Mouse (Mus musculus) stomach, postnatal 0 days (tissue): ENCODE data around the gene Garnl3. TPM values are rescaled to one million over a fixed set of nuclear protein-coding genes. Genes with fewer than 3 reads are reported as not detected.
"Not testable (repeated sequence)": the region's sequence is repeated elsewhere in the genome, so short reads cannot be mapped to it uniquely, and the experiment has no call there.

Experiments used
- ATAC-seq: fragments of 200-750 bp; cut with Nextera tagmentation; 2 replicates; pipeline ENCODE4 v1.8.0; 2017; ENCODE audit not compliant: low FRiP score, low TSS enrichment
- DNase-seq: peaks from one replicate; pipeline ENCODE4 v3.0.0-alpha.2; 2016; ENCODE audit warnings: low spot score
- H3K27ac ChIP-seq: fragments of 300-500 bp; sonication (generic); replicated peaks from 2 replicates; pipeline ENCODE4 v1.5.1; 2014; ENCODE audit warnings: mild to moderate bottlenecking, control low read depth
- H3K27me3 ChIP-seq: fragments of 300-500 bp; sonication (generic); 2 replicates; pipeline ENCODE4 v1.6.1; 2014; ENCODE audit warnings: low read length; ENCODE audit not compliant: control insufficient read depth, insufficient read depth
- H3K36me3 ChIP-seq: fragments of 300-500 bp; sonication (generic); 2 replicates; pipeline ENCODE4 v1.6.1; 2014; ENCODE audit warnings: low read length, mixed read lengths; ENCODE audit not compliant: control insufficient read depth, insufficient read depth
- H3K4me1 ChIP-seq: fragments of 300-500 bp; sonication (generic); replicated peaks from 2 replicates; pipeline ENCODE4 v1.6.1; 2014; ENCODE audit warnings: antibody characterized with exemption; ENCODE audit not compliant: control insufficient read depth, insufficient read depth
- H3K4me2 ChIP-seq: fragments of 300-500 bp; sonication (generic); replicated peaks from 2 replicates; pipeline ENCODE4 v1.6.1; 2014; ENCODE audit warnings: low read depth, mild to moderate bottlenecking, control low read depth, moderate library complexity
- H3K4me3 ChIP-seq: fragments of 300-500 bp; sonication (generic); 2 replicates; pipeline ENCODE4 v1.5.1; 2014; ENCODE audit warnings: low read depth, low read length, control low read depth
- H3K9ac ChIP-seq: fragments of 300-500 bp; sonication (generic); 2 replicates; pipeline ENCODE4 v1.6.1; 2014; ENCODE audit warnings: mild to moderate bottlenecking, low read length, control low read depth, mixed read lengths
- H3K9me3 ChIP-seq: fragments of 300-500 bp; sonication (generic); 2 replicates; pipeline ENCODE4 v1.6.1; 2016; ENCODE audit warnings: low read length; ENCODE audit not compliant: control insufficient read depth
- CTCF ChIP-seq: IDR thresholded peaks from 2 replicates; pipeline ENCODE4 v1.5.1; 2016; ENCODE audit warnings: antibody characterized with exemption, low read depth, mild to moderate bottlenecking, moderate library complexity
- EP300 ChIP-seq: optimal IDR thresholded peaks from 2 replicates; pipeline ENCODE3; 2016; ENCODE audit warnings: antibody characterized with exemption
- WGBS: fragments of 180-500 bp; shearing (Covaris S2); extraction: QIAGEN DNeasy Blood & Tissue Kit; methylation state at CpG from one replicate; pipeline ENCODE4 v1.1.7; 2014; 5-methylcytosine and 5-hydroxymethylcytosine counted together
- polyA plus RNA-seq: library from polyadenylated mRNA; unstranded; fragments of >200 nt; fragmentation: Nextera tagmentation; extraction: Ambion mirVana; gene quantifications from 2 replicates; pipeline ENCODE4 v1.2.1, GENCODE M21; 2015

The Garnl3 gene
- polyA plus RNA-seq, 1 experiment from 2014 or later: 5.6 TPM

GRCm38 (mm10) chr2:33129696-33130095, 1.8 kb downstream of the Garnl3 start:
- DNase-seq (peak; percentile 64), ATAC-seq (no peak)
- Histone ChIP-seq H3K36me3 (no peaks in the 10 kb centered on the region), H3K9ac (peak overlapping the region; percentile 73), H3K4me3 (peak overlapping the region; percentile 63), H3K9me3 (no peaks in the 10 kb centered on the region), H3K4me2 (peak overlapping the region; percentile 98), H3K27ac (no peak overlapping the region; the same call in 1 of the 2 replicates), H3K4me1 (0 out of 2 replicates have a peak, but pooled peaks cover 3% of the 10 kb centered on the region), H3K27me3 (no peaks in the 10 kb centered on the region)
- TF ChIP-seq EP300 (no peak), CTCF (0 out of 2 replicates have a peak, but pooled peaks have one; percentile 12)
- WGBS: 5% methylated on average over 10 of the region's 10 CpGs

GRCm38 (mm10) chr2:33129005-33129404, 2.4 kb downstream of the Garnl3 start:
- Histone ChIP-seq H3K27me3 (no peaks in the 10 kb centered on the region), H3K36me3 (no peaks in the 10 kb centered on the region), H3K4me1 (0 out of 2 replicates have a peak, but pooled peaks cover 3% of the 10 kb centered on the region), H3K9ac (no peak overlapping the region), H3K4me3 (no peak overlapping the region), H3K27ac (no peak overlapping the region), H3K4me2 (no peak overlapping the region), H3K9me3 (no peaks in the 10 kb centered on the region)
- TF ChIP-seq EP300: no peak
- no peak for TF ChIP-seq CTCF
- no peak for ATAC-seq
- 78% methylated on average over 2 of the region's 2 CpGs for WGBS
- DNase-seq: no peak

GRCm38 (mm10) chr2:33127271-33127670, 4.2 kb downstream of the Garnl3 start:
- TF ChIP-seq CTCF (no peak), EP300 (no peak)
- H3K9ac ChIP-seq: no peak overlapping the region
- 59% methylated on average over 2 of the region's 2 CpGs for WGBS

GRCm38 (mm10) chr2:33122856-33123255, 8.6 kb downstream of the Garnl3 start:
- DNase-seq: no peak
- ATAC-seq: no peak
- Histone ChIP-seq H3K9me3 (no peaks in the 10 kb centered on the region), H3K4me1 (no peaks in the 10 kb centered on the region), H3K9ac (no peak overlapping the region), H3K36me3 (no peaks in the 10 kb centered on the region), H3K4me3 (no peak overlapping the region), H3K27me3 (no peaks in the 10 kb centered on the region), H3K27ac (no peak overlapping the region), H3K4me2 (no peak overlapping the region)
- 64% methylated on average over 6 of the region's 6 CpGs for WGBS
- TF ChIP-seq EP300 (no peak), CTCF (no peak)

More at GRCm38 (mm10) chr2:33127271-33127670, 4.2 kb downstream of the Garnl3 start:
- no peak for ATAC-seq
- Histone ChIP-seq H3K27me3 (no peaks in the 10 kb centered on the region), H3K4me2 (no peak overlapping the region), H3K36me3 (no peaks in the 10 kb centered on the region), H3K4me1 (0 out of 2 replicates have a peak, but pooled peaks cover 3% of the 10 kb centered on the region), H3K4me3 (no peak overlapping the region), H3K27ac (no peak overlapping the region), H3K9me3 (no peaks in the 10 kb centered on the region)
- no peak for DNase-seq

- Histone ChIP-seq H3K4me2 (no peak overlapping the region), H3K27ac (no peak overlapping the region), H3K27me3 (no peaks in the 10 kb centered on the region), H3K4me1 (no peaks in the 10 kb centered on the region), H3K9ac (no peak overlapping the region), H3K36me3 (no peaks in the 10 kb centered on the region), H3K9me3 (no peaks in the 10 kb centered on the region), H3K4me3 (no peak overlapping the region)
- TF ChIP-seq EP300: no peak
- no peak for TF ChIP-seq CTCF
- 84% methylated on average over 8 of the region's 8 CpGs for WGBS
- ATAC-seq: no peak
- DNase-seq: no peak
Observed at GRCm38 (mm10) chr2:33100536-33100935, 30.9 kb downstream of the Garnl3 start.

- H3K4me3 ChIP-seq, H3K9me3 ChIP-seq, H3K4me1 ChIP-seq, H3K36me3 ChIP-seq, ATAC-seq, H3K27me3 ChIP-seq, H3K27ac ChIP-seq, DNase-seq, H3K9ac ChIP-seq, H3K4me2 ChIP-seq: not testable (repeated sequence)
- WGBS: 85% methylated on average over 12 of the region's 12 CpGs
Observed at GRCm38 (mm10) chr2:33097326-33097725, 34.1 kb downstream of the Garnl3 start.
